Mouse (Mus musculus): ENCODE measurements around the gene Drc3. TPM values are rescaled to one million over a fixed set of nuclear protein-coding genes. Genes with fewer than 3 reads are reported as not detected.

Drc3 gene
- polyA plus RNA-seq, 1 experiment from 2014 or later = 2.8 TPM

GRCm38 (mm10) chr11:60367256-60367655 lies 14.1 kb downstream of the Drc3 start:
- DNase-seq = peak; percentile 12
- no peak overlapping the region for H3K4me2 ChIP-seq
- H3K4me3 ChIP-seq (ENCODE audit: low read depth, low read length) = no peak overlapping the region
- WGBS = 38% methylated on average over 3 of the region's 3 CpGs
- TF ChIP-seq CTCF (IDR thresholded peaks at IDR 0.05; ENCODE audit: low read depth) = peak; percentile 32; the same call in 1 of the 2 replicates
- H3K9me3 ChIP-seq (ENCODE audit: low read depth, low read length) = no peaks in the 10 kb centered on the region
- no peak for ATAC-seq (ENCODE audit: insufficient read depth)
- H3K4me1 ChIP-seq (ENCODE audit: insufficient read depth) = 0 out of 2 replicates have a peak, but pooled peaks cover 6% of the 10 kb centered on the region
- no peak overlapping the region for H3K9ac ChIP-seq
- H3K36me3 ChIP-seq (ENCODE audit: insufficient read depth) = no peaks in the 10 kb centered on the region
- no peak overlapping the region for H3K27ac ChIP-seq (ENCODE audit: low read depth)
- H3K27me3 ChIP-seq (ENCODE audit: insufficient read depth, low read length) = no peaks in the 10 kb centered on the region

GRCm38 (mm10) chr11:60368909-60369308 lies 15.8 kb downstream of the Drc3 start:
- Histone ChIP-seq H3K9ac (no peak overlapping the region), H3K9me3 (ENCODE audit: low read depth, low read length) (no peaks in the 10 kb centered on the region), H3K36me3 (ENCODE audit: insufficient read depth) (no peaks in the 10 kb centered on the region), H3K4me2 (no peak overlapping the region), H3K4me3 (ENCODE audit: low read depth, low read length) (no peak overlapping the region), H3K4me1 (ENCODE audit: insufficient read depth) (0 out of 2 replicates have a peak, but pooled peaks cover 6% of the 10 kb centered on the region), H3K27me3 (ENCODE audit: insufficient read depth, low read length) (no peaks in the 10 kb centered on the region), H3K27ac (ENCODE audit: low read depth) (no peak overlapping the region)
- DNase-seq (no peak), ATAC-seq (ENCODE audit: insufficient read depth) (no peak)
- WGBS = 67% methylated on average over 4 of the region's 4 CpGs
- TF ChIP-seq CTCF (IDR thresholded peaks at IDR 0.05; ENCODE audit: low read depth) = no peak

GRCm38 (mm10) chr11:60369448-60369847 lies 16.3 kb downstream of the Drc3 start:
- no peak overlapping the region for H3K9ac ChIP-seq
- 68% methylated on average over 4 of the region's 4 CpGs for WGBS
- H3K4me2 ChIP-seq = no peak overlapping the region
- TF ChIP-seq CTCF (IDR thresholded peaks at IDR 0.05; ENCODE audit: low read depth) = no peak
- no peak overlapping the region for H3K4me3 ChIP-seq (ENCODE audit: low read depth, low read length)
- no peak for ATAC-seq (ENCODE audit: insufficient read depth)
- H3K27ac ChIP-seq (ENCODE audit: low read depth) = no peak overlapping the region
- 0 out of 2 replicates have a peak, but pooled peaks cover 6% of the 10 kb centered on the region for H3K4me1 ChIP-seq (ENCODE audit: insufficient read depth)
- DNase-seq = no peak
- no peaks in the 10 kb centered on the region for H3K36me3 ChIP-seq (ENCODE audit: insufficient read depth)
- H3K9me3 ChIP-seq (ENCODE audit: low read depth, low read length) = no peaks in the 10 kb centered on the region
- H3K27me3 ChIP-seq (ENCODE audit: insufficient read depth, low read length) = no peaks in the 10 kb centered on the region

- Histone ChIP-seq H3K27ac (ENCODE audit: low read depth) (no peak overlapping the region), H3K27me3 (ENCODE audit: insufficient read depth, low read length) (no peaks in the 10 kb centered on the region), H3K9ac (no peak overlapping the region), H3K4me3 (ENCODE audit: low read depth, low read length) (no peak overlapping the region), H3K4me1 (ENCODE audit: insufficient read depth) (0 out of 2 replicates have a peak, but pooled peaks cover 6% of the 10 kb centered on the region), H3K9me3 (ENCODE audit: low read depth, low read length) (no peaks in the 10 kb centered on the region), H3K36me3 (ENCODE audit: insufficient read depth) (no peaks in the 10 kb centered on the region), H3K4me2 (no peak overlapping the region)
- no peak for ATAC-seq (ENCODE audit: insufficient read depth)
- TF ChIP-seq CTCF (IDR thresholded peaks at IDR 0.05; ENCODE audit: low read depth) = no peak
- WGBS = 77% methylated on average over 13 of the region's 13 CpGs
- DNase-seq = no peak
These were observed 17.3 kb downstream of the Drc3 start for GRCm38 (mm10) chr11:60370431-60370830.

GRCm38 (mm10) chr11:60374481-60374880 lies 21.4 kb downstream of the Drc3 start:
- Histone ChIP-seq H3K4me3 (ENCODE audit: low read depth, low read length) (no peak overlapping the region), H3K4me2 (no peak overlapping the region), H3K4me1 (ENCODE audit: insufficient read depth) (no peaks in the 10 kb centered on the region), H3K9ac (no peak overlapping the region), H3K9me3 (ENCODE audit: low read depth, low read length) (no peaks in the 10 kb centered on the region), H3K36me3 (ENCODE audit: insufficient read depth) (no peaks in the 10 kb centered on the region), H3K27ac (ENCODE audit: low read depth) (no peak overlapping the region), H3K27me3 (ENCODE audit: insufficient read depth, low read length) (no peaks in the 10 kb centered on the region)
- ATAC-seq (ENCODE audit: insufficient read depth) = no peak
- no peak for DNase-seq
- WGBS = 76% methylated on average over 6 of the region's 6 CpGs
- no peak for TF ChIP-seq CTCF (IDR thresholded peaks at IDR 0.05; ENCODE audit: low read depth)

GRCm38 (mm10) chr11:60383518-60383917 lies 30.4 kb downstream of the Drc3 start:
- Histone ChIP-seq H3K9ac (no peak overlapping the region), H3K4me1 (ENCODE audit: insufficient read depth) (no peaks in the 10 kb centered on the region), H3K4me2 (no peak overlapping the region), H3K36me3 (ENCODE audit: insufficient read depth) (no peaks in the 10 kb centered on the region), H3K9me3 (ENCODE audit: low read depth, low read length) (no peaks in the 10 kb centered on the region), H3K27me3 (ENCODE audit: insufficient read depth, low read length) (no peaks in the 10 kb centered on the region), H3K4me3 (ENCODE audit: low read depth, low read length) (no peak overlapping the region), H3K27ac (ENCODE audit: low read depth) (no peak overlapping the region)
- no peak for DNase-seq
- WGBS = 79% methylated on average over 6 of the region's 6 CpGs
- no peak for TF ChIP-seq CTCF (IDR thresholded peaks at IDR 0.05; ENCODE audit: low read depth)
- no peak for ATAC-seq (ENCODE audit: insufficient read depth)

- peak; percentile 14 for DNase-seq
- no peak for ATAC-seq (ENCODE audit: insufficient read depth)
- H3K27me3 ChIP-seq (ENCODE audit: insufficient read depth, low read length) = no peaks in the 10 kb centered on the region
- H3K9me3 ChIP-seq (ENCODE audit: low read depth, low read length) = no peaks in the 10 kb centered on the region
- H3K4me3 ChIP-seq (ENCODE audit: low read depth, low read length) = no peak overlapping the region
- peak overlapping the region; percentile 16; the same call in 1 of the 2 replicates for H3K4me2 ChIP-seq
- 0 out of 2 replicates have a peak overlapping the region, but pooled peaks have one; percentile 9 for H3K9ac ChIP-seq
- 6% methylated on average over 16 of the region's 16 CpGs for WGBS
- no peak overlapping the region for H3K27ac ChIP-seq (ENCODE audit: low read depth)
- H3K36me3 ChIP-seq (ENCODE audit: insufficient read depth) = no peaks in the 10 kb centered on the region
- no peak for TF ChIP-seq CTCF (IDR thresholded peaks at IDR 0.05; ENCODE audit: low read depth)
- H3K4me1 ChIP-seq (ENCODE audit: insufficient read depth) = no peaks in the 10 kb centered on the region
These were observed 31.8 kb downstream of the Drc3 start for GRCm38 (mm10) chr11:60384762-60385421.

Data from lung, embryonic 14.5 days (tissue).